Mouse (Mus musculus): ENCODE measurements around the gene Pcf11. TPM values are rescaled to one million over a fixed set of nuclear protein-coding genes. Genes with fewer than 3 reads are reported as not detected.

The Pcf11 gene
- total RNA-seq (2023; ENCODE audit: inconsistent age), result 265 to 335 TPM (median 311 TPM) in 4 replicates

DNA sequence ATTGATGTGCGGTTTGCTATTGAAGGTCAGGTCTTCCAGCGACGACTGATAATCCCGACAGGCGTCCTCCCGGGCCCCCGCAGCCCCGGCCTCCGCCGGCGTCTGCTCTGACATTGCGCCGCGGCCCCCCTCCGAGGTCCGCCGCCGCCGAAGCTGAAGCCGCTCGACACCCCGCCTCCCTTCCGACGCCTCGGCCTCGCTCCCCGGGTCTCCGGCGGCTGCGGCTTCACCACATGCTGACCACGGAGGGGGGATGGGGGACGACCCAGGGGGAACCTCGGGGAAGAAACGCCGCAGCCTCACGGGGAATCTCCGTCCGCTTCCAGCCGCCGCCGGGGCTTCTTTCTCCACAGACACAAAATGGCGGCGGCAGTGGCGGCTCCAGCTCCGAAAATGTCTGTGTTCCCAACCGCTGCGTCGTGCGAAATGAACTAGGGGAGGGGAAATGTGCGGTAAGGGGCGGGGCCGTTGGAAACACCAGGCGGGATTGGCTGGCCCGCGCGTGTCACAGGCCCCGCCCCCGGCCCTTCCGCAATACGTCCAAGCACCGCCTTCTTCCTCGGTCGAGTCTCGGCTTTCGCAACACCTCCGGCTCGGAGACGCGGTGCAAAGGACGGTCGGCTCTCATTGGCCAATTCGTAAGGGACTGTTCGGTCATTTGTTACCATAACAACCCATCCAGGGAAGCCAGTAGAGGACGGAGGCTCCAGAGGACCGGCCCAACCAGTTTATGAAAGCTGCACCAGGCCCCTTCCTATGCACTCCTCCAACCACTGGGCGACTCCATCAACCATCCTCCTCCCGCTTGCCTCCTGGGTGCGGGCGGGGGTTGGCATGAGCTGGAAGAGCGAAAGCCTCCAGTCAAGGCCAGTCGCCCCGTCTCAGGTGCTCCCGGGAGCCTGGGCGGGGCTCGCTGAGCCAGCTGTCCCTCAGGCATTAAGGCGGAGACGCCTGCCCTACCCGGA is at the start of gene Pcf11:
Gene Pcf11 (minus strand): TSS at position 428 of the 965 bp plus-strand sequence.

DNA sequence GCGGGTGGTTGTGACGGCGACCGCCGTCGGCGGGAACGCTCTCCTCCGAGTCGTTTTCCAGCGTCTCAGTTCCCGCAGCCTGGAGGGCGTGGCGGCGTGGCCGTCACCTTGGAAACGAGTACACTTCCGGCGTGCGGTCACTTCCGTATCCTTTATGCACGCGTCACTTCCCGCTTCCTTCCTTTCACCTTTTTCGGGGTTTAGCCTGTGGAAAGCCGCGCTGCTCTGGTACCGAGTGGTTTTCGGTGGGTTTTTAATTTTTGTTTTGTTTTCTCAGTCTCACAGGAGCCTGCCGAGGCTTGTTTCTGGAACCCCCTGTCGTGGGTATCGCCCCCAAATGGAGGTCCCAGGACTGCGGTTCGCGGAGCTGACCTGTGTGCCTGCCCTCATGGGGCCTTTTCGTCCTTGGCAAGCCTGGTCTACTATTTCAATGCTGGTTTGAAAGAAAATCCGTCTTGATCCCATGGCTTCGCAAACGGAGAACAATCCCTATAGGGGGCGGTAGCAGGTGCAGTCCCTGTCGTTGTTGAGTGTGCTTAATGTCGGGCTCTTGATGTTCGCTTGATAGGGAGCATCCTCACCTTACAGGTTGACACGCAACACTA is 32.6 kb downstream of the Pcf11 start, which contains the start of gene Ankrd42:
Gene Ankrd42 (minus strand): TSS at position 122 of the 605 bp plus-strand sequence.

Other genes starting within 250 kb of the Pcf11 start
- 5.5 to 8.6 TPM (median 6.1 TPM) in 4 replicates for gene Ccdc90b, start 108.8 kb downstream of the Pcf11 start, total RNA-seq (2023; ENCODE audit: inconsistent age)
- gene Ankrd42, start 32.8 kb downstream of the Pcf11 start, total RNA-seq (2023; ENCODE audit: inconsistent age), result 0.29 to 1.6 TPM (median 0.47 TPM) in 4 replicates
- 114 to 142 TPM (median 119 TPM) in 4 replicates for gene Rab30, start 71.7 kb upstream of the Pcf11 start, total RNA-seq (2023; ENCODE audit: inconsistent age)
- 1.2 to 2.8 TPM (median 2.1 TPM) in 4 replicates for gene Ddias, start 204.3 kb upstream of the Pcf11 start, total RNA-seq (2023; ENCODE audit: inconsistent age)
- gene Prcp, start 204.5 kb upstream of the Pcf11 start, total RNA-seq (2023; ENCODE audit: inconsistent age), result 42.4 to 52.0 TPM (median 45.2 TPM) in 4 replicates